Mouse (Mus musculus) CH12.LX (cell line): ENCODE results near the gene Dph2.

Experiments used
- CTCF ChIP-seq, 2 experiments: IDR thresholded peaks in 1 of 2; conservative IDR thresholded peaks in 1 of 2; 2 replicates each; pipeline ENCODE4 v1.5.1; 2011 to 2012; ENCODE audit warnings: low read depth in 2 of 2, low read length in 2 of 2, improper control_type of control experiment in 1 of 2, inconsistent platforms in 1 of 2, mild to moderate bottlenecking in 1 of 2, moderate library complexity in 1 of 2
- GABPA ChIP-seq: IDR thresholded peaks from 2 replicates; pipeline ENCODE4 v1.6.1; 2012; ENCODE audit warnings: low read depth, low read length, improper control_type of control experiment, inconsistent platforms; ENCODE audit not compliant: insufficient replicate concordance
- MAFK ChIP-seq: IDR thresholded peaks from 2 replicates; pipeline ENCODE4 v1.6.1; 2011; ENCODE audit warnings: low read length, improper control_type of control experiment; ENCODE audit not compliant: insufficient replicate concordance
- MEF2A ChIP-seq: IDR thresholded peaks from 2 replicates; pipeline ENCODE4 v1.6.1; 2014; ENCODE audit warnings: low read depth, mild to moderate bottlenecking, inconsistent platforms, low read length, improper control_type of control experiment, borderline replicate concordance
- MXI1 ChIP-seq: IDR thresholded peaks from 2 replicates; pipeline ENCODE4 v1.6.1; 2011; ENCODE audit warnings: mild to moderate bottlenecking, low read depth, low read length, improper control_type of control experiment
- MYC ChIP-seq: IDR thresholded peaks from 2 replicates; pipeline ENCODE4 v1.6.1; 2011; ENCODE audit warnings: low read depth, mild to moderate bottlenecking, improper control_type of control experiment, low read length
- POLR2A ChIP-seq: IDR thresholded peaks from 2 replicates; pipeline ENCODE4 v1.6.1; 2011; ENCODE audit warnings: low read depth, mild to moderate bottlenecking, improper control_type of control experiment, low read length
- RCOR1 ChIP-seq: conservative IDR thresholded peaks from 2 replicates; pipeline ENCODE4 v1.6.1; 2012; ENCODE audit warnings: low read depth, mild to moderate bottlenecking, inconsistent platforms, low read length, improper control_type of control experiment
- SIN3A ChIP-seq: IDR thresholded peaks from 2 replicates; pipeline ENCODE4 v1.6.1; 2012; ENCODE audit warnings: low read length, improper control_type of control experiment, inconsistent platforms

GRCm38 (mm10) chr4:117852152-117852868, 39.5 kb downstream of the Dph2 start:
- TF ChIP-seq POLR2A: no peak
- no peak for TF ChIP-seq CTCF (conservative IDR thresholded peaks at IDR 0.05 in 1 of 2, IDR thresholded peaks at IDR 0.05 in 1 of 2; ENCODE audit: low read depth in 2 of 2, low read length in 2 of 2)
- TF ChIP-seq MYC: no peak
- TF ChIP-seq MXI1: no peak
- no peak for TF ChIP-seq MAFK
- no peak for TF ChIP-seq MEF2A
- TF ChIP-seq GABPA: no peak
- TF ChIP-seq RCOR1: no peak
- no peak for TF ChIP-seq SIN3A
